Mouse (Mus musculus) lung, postnatal 0 days (tissue): Measurements from ENCODE around the gene 4932438H23Rik. TPM values are rescaled to one million over a fixed set of nuclear protein-coding genes. Genes with fewer than 3 reads are reported as not detected.
A peak's percentile ranks its signal among the peaks of the same experiment; 100 is the strongest.

ENCODE experiments used
- ATAC-seq: fragments of 200-750 bp; cut with Nextera tagmentation; 2 replicates; pipeline ENCODE4 v1.8.0; 2017; ENCODE audit warnings: moderate library complexity
- DNase-seq: peaks from one replicate; pipeline ENCODE4 v3.0.0-alpha.2; 2016; ENCODE audit warnings: low spot score
- H3K27ac ChIP-seq: fragments of 300-500 bp; sonication (generic); 2 replicates; pipeline ENCODE4 v1.5.1; 2014; ENCODE audit warnings: antibody characterized with exemption, mild to moderate bottlenecking, low read length, mixed read lengths
- H3K27me3 ChIP-seq: fragments of 300-500 bp; sonication (generic); replicated peaks from 2 replicates; pipeline ENCODE4 v1.6.1; 2014; ENCODE audit warnings: low read length, mixed read lengths; ENCODE audit not compliant: insufficient read depth
- H3K36me3 ChIP-seq: fragments of 300-500 bp; sonication (generic); 2 replicates; pipeline ENCODE4 v1.6.1; 2014; ENCODE audit warnings: low read length, mixed read lengths; ENCODE audit not compliant: insufficient read depth
- H3K4me1 ChIP-seq: fragments of 300-500 bp; sonication (generic); 2 replicates; pipeline ENCODE4 v1.6.1; 2014; ENCODE audit warnings: antibody characterized with exemption, low read depth, low read length, mixed read lengths; ENCODE audit not compliant: insufficient read depth
- H3K4me2 ChIP-seq: fragments of 300-500 bp; sonication (generic); replicated peaks from 2 replicates; pipeline ENCODE4 v1.6.1; 2014; ENCODE audit warnings: low read depth, mild to moderate bottlenecking, low read length, moderate library complexity, mixed read lengths
- H3K4me3 ChIP-seq: fragments of 300-500 bp; sonication (generic); 2 replicates; pipeline ENCODE4 v1.5.1; 2014; ENCODE audit warnings: low read depth, low read length
- H3K9ac ChIP-seq: fragments of 300-500 bp; sonication (generic); replicated peaks from 2 replicates; pipeline ENCODE4 v1.6.1; 2014; ENCODE audit warnings: low read depth, mild to moderate bottlenecking
- H3K9me3 ChIP-seq: fragments of 300-500 bp; sonication (generic); 2 replicates; pipeline ENCODE4 v1.6.1; 2016; ENCODE audit warnings: low read length, mixed read lengths
- CTCF ChIP-seq: IDR thresholded peaks from 2 replicates; pipeline ENCODE4 v1.5.1; 2016; ENCODE audit warnings: antibody characterized with exemption, mild to moderate bottlenecking
- EP300 ChIP-seq: IDR thresholded peaks from 2 replicates; pipeline ENCODE4 v1.6.1; 2016; ENCODE audit warnings: antibody characterized with exemption, mild to moderate bottlenecking, control low read depth
- WGBS: fragments of 180-500 bp; shearing (Covaris S2); extraction: QIAGEN DNeasy Blood & Tissue Kit; methylation state at CpG from one replicate; pipeline ENCODE4 v1.1.7; 2014; 5-methylcytosine and 5-hydroxymethylcytosine counted together
- polyA plus RNA-seq: library from polyadenylated mRNA; unstranded; fragments of >200 nt; fragmentation: Nextera tagmentation; extraction: Ambion mirVana; gene quantifications from 2 replicates; pipeline ENCODE4 v1.2.1, GENCODE M21; 2015

The 4932438H23Rik gene
- 0.07 and 0.26 TPM in 2 replicates for polyA plus RNA-seq

- TF ChIP-seq CTCF (no peak), EP300 (no peak)
- Histone ChIP-seq H3K27me3 (0 out of 2 replicates have a peak, but pooled peaks cover 3% of the 10 kb centered on the region), H3K9me3 (no peaks in the 10 kb centered on the region), H3K9ac (no peak within 1 kb of the TSS), H3K36me3 (no peaks in the 10 kb centered on the region), H3K27ac (no peak within 1 kb of the TSS), H3K4me3 (no peak within 1 kb of the TSS), H3K4me2 (no peak within 1 kb of the TSS), H3K4me1 (no peaks in the 10 kb centered on the region)
- DNase-seq, result no peak
- no peak for ATAC-seq
- 85% methylated on average over 8 of the region's 8 CpGs for WGBS
Measured at GRCm38 (mm10) chr16:91095022-91095421, at the start of gene 4932438H23Rik. TSS of gene 4932438H23Rik (minus strand) at chr16:91095122.

- ATAC-seq (no peak), DNase-seq (no peak)
- 46% methylated on average over 20 of the region's 20 CpGs for WGBS
- Histone ChIP-seq H3K27ac (no peak overlapping the region), H3K4me1 (no peaks in the 10 kb centered on the region), H3K4me2 (no peak overlapping the region), H3K27me3 (0 out of 2 replicates have a peak, but pooled peaks cover 5% of the 10 kb centered on the region), H3K9me3 (no peaks in the 10 kb centered on the region), H3K4me3 (no peak overlapping the region), H3K9ac (no peak overlapping the region), H3K36me3 (no peaks in the 10 kb centered on the region)
- TF ChIP-seq CTCF (no peak), EP300 (no peak)
Measured at GRCm38 (mm10) chr16:91140991-91141630, 46.2 kb upstream of the 4932438H23Rik start.

GRCm38 (mm10) chr16:91140457-91140856, 45.5 kb upstream of the 4932438H23Rik start:
- DNase-seq (no peak), ATAC-seq (no peak)
- H3K4me3 ChIP-seq, result no peak overlapping the region
- H3K36me3 ChIP-seq, result no peaks in the 10 kb centered on the region
- TF ChIP-seq CTCF (no peak), EP300 (no peak)
- no peak overlapping the region for H3K4me2 ChIP-seq
- no peak overlapping the region for H3K27ac ChIP-seq
- H3K27me3 ChIP-seq, result 0 out of 2 replicates have a peak, but pooled peaks cover 5% of the 10 kb centered on the region
- no peaks in the 10 kb centered on the region for H3K4me1 ChIP-seq
- H3K9me3 ChIP-seq, result no peaks in the 10 kb centered on the region
- no peak overlapping the region for H3K9ac ChIP-seq
- WGBS, result 38% methylated on average over 10 of the region's 10 CpGs

GRCm38 (mm10) chr16:91140056-91140455, 45.1 kb upstream of the 4932438H23Rik start:
- H3K9ac ChIP-seq, result no peak overlapping the region
- ATAC-seq, result no peak
- no peak overlapping the region for H3K27ac ChIP-seq
- no peak for DNase-seq
- H3K4me2 ChIP-seq, result no peak overlapping the region
- 17% methylated on average over 13 of the region's 13 CpGs for WGBS
- 0 out of 2 replicates have a peak, but pooled peaks cover 5% of the 10 kb centered on the region for H3K27me3 ChIP-seq
- no peaks in the 10 kb centered on the region for H3K36me3 ChIP-seq
- H3K9me3 ChIP-seq, result no peaks in the 10 kb centered on the region
- H3K4me1 ChIP-seq, result no peaks in the 10 kb centered on the region
- TF ChIP-seq CTCF, result no peak
- no peak for TF ChIP-seq EP300
- no peak overlapping the region for H3K4me3 ChIP-seq

- Histone ChIP-seq H3K27ac (no peak overlapping the region), H3K9ac (no peak overlapping the region), H3K4me3 (no peak overlapping the region), H3K4me2 (no peak overlapping the region), H3K27me3 (0 out of 2 replicates have a peak, but pooled peaks cover 5% of the 10 kb centered on the region), H3K9me3 (no peaks in the 10 kb centered on the region), H3K36me3 (no peaks in the 10 kb centered on the region), H3K4me1 (no peaks in the 10 kb centered on the region)
- no peak for TF ChIP-seq EP300
- peak; percentile 20 for DNase-seq
- 22% methylated on average over 10 of the region's 10 CpGs for WGBS
- peak; percentile 35 for ATAC-seq
Measured at GRCm38 (mm10) chr16:91139481-91139880, 44.6 kb upstream of the 4932438H23Rik start.

- Histone ChIP-seq H3K27me3 (0 out of 2 replicates have a peak, but pooled peaks cover 5% of the 10 kb centered on the region), H3K9me3 (no peaks in the 10 kb centered on the region), H3K4me1 (no peaks in the 10 kb centered on the region), H3K4me3 (no peak overlapping the region), H3K27ac (no peak overlapping the region), H3K4me2 (no peak overlapping the region), H3K9ac (no peak overlapping the region), H3K36me3 (no peaks in the 10 kb centered on the region)
- WGBS, result 68% methylated on average over 3 of the region's 3 CpGs
- TF ChIP-seq CTCF, result no peak
- TF ChIP-seq EP300, result no peak
- DNase-seq (peak; percentile 62), ATAC-seq (peak; percentile 79)
Measured at GRCm38 (mm10) chr16:91138736-91139135, 43.8 kb upstream of the 4932438H23Rik start.
